Mouse (Mus musculus) G1E (cell line): ENCODE data around the gene Emp2. TPM values are rescaled to one million over a fixed set of nuclear protein-coding genes. Genes with fewer than 3 reads are reported as not detected.

Source experiments
- ATAC-seq: 2 replicates; pipeline ENCODE4 v1.8.0; 2016; ENCODE audit warnings: mild to moderate bottlenecking; ENCODE audit not compliant: insufficient number of reproducible peaks, poor library complexity, low FRiP score, severe bottlenecking; ENCODE audit errors: extremely low read depth
- DNase-seq: peaks from one replicate; pipeline ENCODE4 v3.0.0; 2012; ENCODE audit warnings: low spot score
- H3K27me3 ChIP-seq: 2 replicates; pipeline ENCODE4 v1.6.1; 2012; ENCODE audit warnings: mild to moderate bottlenecking, low read length, inconsistent platforms; ENCODE audit not compliant: insufficient read depth
- H3K36me3 ChIP-seq: replicated peaks from 2 replicates; pipeline ENCODE3; 2012; ENCODE audit warnings: mild to moderate bottlenecking, inconsistent platforms
- H3K4me1 ChIP-seq: 2 replicates; pipeline ENCODE4 v1.6.1; 2012; ENCODE audit warnings: low read depth, low read length, inconsistent platforms, mixed read lengths; ENCODE audit not compliant: insufficient read depth
- H3K4me3 ChIP-seq: 2 replicates; pipeline ENCODE4 v1.5.1; 2012; ENCODE audit warnings: low read depth, mild to moderate bottlenecking, inconsistent platforms, low read length, moderate library complexity, mixed read lengths
- H3K9me3 ChIP-seq: replicated peaks from 2 replicates; pipeline ENCODE4 v1.6.1; 2012; ENCODE audit warnings: inconsistent platforms
- CTCF ChIP-seq: IDR thresholded peaks from 2 replicates; pipeline ENCODE4 v1.5.1; 2012; ENCODE audit warnings: low read depth, low read length, inconsistent platforms, mixed read lengths
- GATA1 ChIP-seq: IDR thresholded peaks from 2 replicates; pipeline ENCODE4 v1.6.1; 2012; ENCODE audit warnings: borderline replicate concordance, low read length, inconsistent platforms, mixed read lengths
- GATA2 ChIP-seq: IDR thresholded peaks from 2 replicates; pipeline ENCODE4 v1.6.1; 2012; ENCODE audit warnings: low read depth, low read length, inconsistent platforms, borderline replicate concordance
- POLR2AphosphoS5 ChIP-seq: IDR thresholded peaks from 2 replicates; pipeline ENCODE4 v1.6.1; 2012; ENCODE audit warnings: low read depth, low read length, inconsistent platforms; ENCODE audit not compliant: insufficient replicate concordance
- TAL1 ChIP-seq: conservative IDR thresholded peaks from 2 replicates; pipeline ENCODE4 v1.6.1; 2012; ENCODE audit warnings: low read depth, low read length, inconsistent platforms, mixed read lengths
- polyA plus RNA-seq: library from polyadenylated mRNA; stranded (reverse); fragments of >175 nt; gene quantifications from 2 replicates; pipeline ENCODE4 v1.2.3, GENCODE M21; 2012
- total RNA-seq, 2 experiments: library from RNA; stranded (forward) in 1 of 2; stranded (reverse) in 1 of 2; fragments of 200-1000 nt in 1 of 2; fragments of >200 nt in 1 of 2; fragmentation: Nextera tagmentation in 1 of 2; gene quantifications; 2 replicates each; pipeline ENCODE4 v1.2.3; 2014 to 2017

Emp2 gene
- total and polyA plus RNA-seq, 3 experiments = 0.11 TPM; not detected in 2

- H3K27me3 ChIP-seq = 0 out of 2 replicates have a peak, but pooled peaks cover 3% of the 10 kb centered on the region
- ATAC-seq (no peak), DNase-seq (no peak)
- H3K36me3 ChIP-seq = no peaks in the 10 kb centered on the region
- no peaks in the 10 kb centered on the region for H3K9me3 ChIP-seq
- no peak overlapping the region for H3K4me3 ChIP-seq
- H3K4me1 ChIP-seq = no peaks in the 10 kb centered on the region
- TF ChIP-seq POLR2AphosphoS5 (no peak), CTCF (no peak), GATA2 (no peak), TAL1 (no peak), GATA1 (no peak)
Observed at GRCm38 (mm10) chr16:10299637-10300036, 14.1 kb downstream of the Emp2 start.

GRCm38 (mm10) chr16:10297696-10298644 is 15.8 kb downstream of the Emp2 start:
- DNase-seq = no peak
- TF ChIP-seq TAL1 = no peak
- no peak for TF ChIP-seq CTCF
- TF ChIP-seq GATA2 = no peak
- TF ChIP-seq GATA1 = no peak
- no peak for TF ChIP-seq POLR2AphosphoS5
- H3K27me3 ChIP-seq = 0 out of 2 replicates have a peak, but pooled peaks cover 2% of the 10 kb centered on the region
- H3K4me3 ChIP-seq = no peak overlapping the region
- no peaks in the 10 kb centered on the region for H3K4me1 ChIP-seq
- H3K36me3 ChIP-seq = no peaks in the 10 kb centered on the region
- no peaks in the 10 kb centered on the region for H3K9me3 ChIP-seq
- no peak for ATAC-seq

- DNase-seq (no peak), ATAC-seq (no peak)
- Histone ChIP-seq H3K27me3 (peaks cover 6% of the 10 kb centered on the region), H3K9me3 (no peaks in the 10 kb centered on the region), H3K4me3 (no peak overlapping the region), H3K4me1 (no peaks in the 10 kb centered on the region), H3K36me3 (no peaks in the 10 kb centered on the region)
- TF ChIP-seq GATA2 = no peak
- no peak for TF ChIP-seq GATA1
- TF ChIP-seq POLR2AphosphoS5 = no peak
- TF ChIP-seq CTCF = no peak
- no peak for TF ChIP-seq TAL1
Observed at GRCm38 (mm10) chr16:10288115-10288514, 25.7 kb downstream of the Emp2 start.

- no peak for TF ChIP-seq POLR2AphosphoS5
- TF ChIP-seq GATA1 = no peak
- no peak for TF ChIP-seq TAL1
- no peak for TF ChIP-seq CTCF
- TF ChIP-seq GATA2 = no peak
- no peak overlapping the region for H3K4me3 ChIP-seq
- ATAC-seq = no peak
- no peaks in the 10 kb centered on the region for H3K36me3 ChIP-seq
- H3K27me3 ChIP-seq = peaks cover 6% of the 10 kb centered on the region
- H3K9me3 ChIP-seq = no peaks in the 10 kb centered on the region
- no peak for DNase-seq
- no peaks in the 10 kb centered on the region for H3K4me1 ChIP-seq
Observed at GRCm38 (mm10) chr16:10286513-10287268, 27.1 kb downstream of the Emp2 start.

GRCm38 (mm10) chr16:10281890-10282289 is 31.9 kb downstream of the Emp2 start:
- no peak for TF ChIP-seq GATA2
- no peak for TF ChIP-seq GATA1
- TF ChIP-seq TAL1 = no peak
- TF ChIP-seq POLR2AphosphoS5 = no peak
- TF ChIP-seq CTCF = no peak
- no peaks in the 10 kb centered on the region; the same call in none of the 2 replicates for H3K27me3 ChIP-seq
- no peaks in the 10 kb centered on the region for H3K4me1 ChIP-seq
- no peak for ATAC-seq
- H3K36me3 ChIP-seq = no peaks in the 10 kb centered on the region
- DNase-seq = no peak
- no peaks in the 10 kb centered on the region for H3K9me3 ChIP-seq
- no peak overlapping the region for H3K4me3 ChIP-seq
